Mouse (Mus musculus) frontal cortex, adult 2 months (tissue): ENCODE measurements around the gene Gm4871. TPM values are rescaled to one million over a fixed set of nuclear protein-coding genes. Genes with fewer than 3 reads are reported as not detected.
A peak's percentile ranks its signal among the peaks of the same experiment; 100 is the strongest.
"Not testable (repeated sequence)": the region's sequence is repeated elsewhere in the genome, so short reads cannot be mapped to it uniquely, and the experiment has no call there.

ENCODE experiments used
- DNase-seq, 2 experiments: peaks; one replicate each; pipeline ENCODE4 v3.0.0; 2022; ENCODE audit warnings: low spot score in 1 of 2; ENCODE audit errors: extremely low spot score in 1 of 2
- polyA plus RNA-seq: library from polyadenylated mRNA; depleted of rRNA; stranded (reverse); fragments of >200 nt; gene quantifications from 2 replicates; pipeline ENCODE4 v1.2.3, GENCODE M21; 2012; rRNA removed

Gene Gm4871
- polyA plus RNA-seq = not detected in 2 replicates

- not testable (repeated sequence) for DNase-seq
Measured at GRCm38 (mm10) chr5:145032391-145032790, at the start of gene Gm4871. Gm4871 (minus strand) TSS chr5:145032754.

- no peak for DNase-seq
Measured at GRCm38 (mm10) chr5:145081866-145082613, 49.5 kb upstream of the Gm4871 start.

DNA sequence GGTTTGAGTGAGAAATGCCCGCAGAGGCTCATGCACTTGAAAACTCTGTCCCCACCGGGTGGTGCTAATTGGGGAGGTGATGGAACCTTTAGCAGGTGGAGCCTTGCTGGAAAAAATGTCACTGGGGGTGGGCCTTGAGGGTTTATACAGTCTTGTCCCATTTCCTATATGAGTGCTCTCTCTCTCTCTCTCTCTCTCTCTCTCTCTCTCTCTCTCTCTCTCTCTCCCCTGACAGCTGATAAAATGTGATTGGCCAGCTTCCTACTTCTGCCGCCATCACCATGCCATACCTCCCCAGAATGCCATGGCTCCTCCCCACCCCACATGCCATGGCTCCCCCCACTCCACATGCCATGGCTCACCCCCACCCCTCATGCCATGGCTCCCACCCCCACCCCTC lies 42.5 kb upstream of the Gm4871 start:
- no peak for DNase-seq

DNA sequence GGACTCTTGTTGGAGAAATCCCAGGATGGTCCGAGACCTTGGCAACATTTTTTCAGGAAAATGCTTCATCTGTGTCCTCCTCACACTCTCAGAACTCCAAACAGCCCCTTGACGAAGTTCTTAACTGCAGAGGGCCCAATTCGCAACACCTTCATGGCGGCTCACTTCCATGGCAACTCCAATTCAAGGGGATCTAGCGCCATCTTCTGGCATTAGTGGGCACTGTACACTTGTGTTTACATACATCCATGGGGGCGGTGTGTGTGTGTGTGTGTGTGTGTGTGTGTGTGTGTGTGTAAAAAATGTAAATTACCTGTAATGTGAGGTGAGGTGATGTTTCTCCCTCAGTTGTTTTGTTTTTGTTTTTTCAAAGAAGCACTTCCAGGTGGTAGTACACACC lies 38.8 kb upstream of the Gm4871 start:
- no peak for DNase-seq

GRCm38 (mm10) chr5:145069707-145070106 lies 37.2 kb upstream of the Gm4871 start:
- DNase-seq = peak in 1 of 2 experiments; percentile 90

DNA sequence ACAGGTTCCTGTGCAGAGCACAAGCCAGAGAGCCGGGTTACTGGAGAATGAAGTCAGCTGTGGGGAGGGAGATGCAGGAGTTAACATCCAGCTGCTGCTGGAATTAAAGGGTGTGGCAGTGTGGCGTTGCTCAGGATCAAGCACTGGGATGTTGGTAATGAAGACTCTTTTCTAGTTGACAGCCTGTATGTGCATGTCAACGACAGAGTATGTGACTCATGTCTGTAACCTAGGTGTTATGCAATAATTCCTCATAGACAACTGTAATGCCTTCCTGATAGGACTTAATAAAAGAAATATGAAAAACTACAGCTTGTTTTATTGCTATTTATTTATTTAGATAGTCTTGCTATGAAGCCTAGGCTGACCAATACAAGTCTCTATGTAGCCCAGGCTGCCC lies 36.3 kb upstream of the Gm4871 start:
- no peak for DNase-seq

DNA sequence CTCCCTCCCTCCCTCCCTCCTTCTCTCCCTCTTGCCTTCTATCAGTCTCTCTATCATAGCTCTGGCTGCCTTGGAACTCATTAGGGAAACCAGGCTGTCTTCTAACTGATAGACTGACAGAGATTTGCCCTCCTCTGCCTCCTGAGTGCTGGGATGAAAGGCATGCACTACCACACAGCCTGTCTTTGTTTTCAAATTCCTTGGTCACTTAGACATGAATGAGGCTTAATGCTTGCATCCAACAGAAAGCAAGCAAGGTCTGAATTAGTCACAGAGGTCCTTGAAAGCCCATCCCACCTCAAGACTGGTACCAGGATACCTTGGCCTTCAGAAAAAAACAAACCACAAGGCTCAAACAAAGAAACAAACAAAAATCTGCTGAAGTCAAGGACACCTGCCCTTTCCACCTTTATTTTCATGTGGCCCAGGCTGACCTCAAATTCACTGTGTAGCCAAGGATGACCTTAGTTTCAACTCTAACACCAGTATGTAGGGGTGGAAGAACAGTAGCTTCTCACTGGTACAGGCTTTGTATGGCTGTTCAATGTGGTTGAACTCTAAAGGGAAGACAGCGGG lies 32.3 kb upstream of the Gm4871 start:
- DNase-seq = no peak

GRCm38 (mm10) chr5:145059524-145059923 lies 27.0 kb upstream of the Gm4871 start:
- DNase-seq = no peak

DNA sequence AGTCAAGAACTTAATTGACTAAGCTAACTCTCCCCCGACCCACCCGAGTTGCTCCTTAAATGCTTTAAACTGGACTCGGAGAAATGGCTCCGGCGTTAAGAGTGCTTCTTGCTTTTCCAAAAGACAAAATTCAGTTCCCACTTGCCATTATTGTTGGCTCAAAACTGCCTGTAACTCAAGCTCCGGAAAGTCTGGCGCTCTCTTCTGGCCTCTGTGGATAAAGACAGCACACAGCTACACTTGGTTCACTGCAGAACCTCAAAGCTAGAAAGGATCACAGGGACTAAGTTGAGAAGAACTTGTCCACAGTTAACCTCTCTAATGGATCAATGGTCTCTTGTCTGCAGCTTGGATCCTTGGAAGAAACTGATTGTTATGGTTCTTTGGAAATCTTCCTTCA lies 26.2 kb upstream of the Gm4871 start:
- no peak for DNase-seq

- DNase-seq = no peak
Measured at GRCm38 (mm10) chr5:145057907-145058306, 25.4 kb upstream of the Gm4871 start.

DNA sequence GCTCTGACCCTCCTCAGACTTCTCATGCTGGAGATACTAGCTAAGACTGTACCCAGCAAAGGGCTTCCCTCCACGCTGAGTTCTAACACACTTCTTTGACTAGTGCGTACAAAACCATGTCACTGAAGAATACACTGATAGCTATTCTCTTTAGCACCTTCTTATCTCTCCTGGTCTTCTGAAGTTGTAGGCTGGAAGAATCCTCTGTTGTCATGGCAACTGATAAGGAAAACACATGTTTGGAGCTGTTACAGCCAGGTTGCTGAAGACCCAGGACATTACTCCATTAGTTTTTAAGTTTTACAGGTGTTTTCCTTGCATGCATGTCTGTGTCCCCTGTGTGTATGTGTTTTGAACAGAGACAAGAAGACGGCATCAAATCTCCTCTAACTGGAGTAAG lies 21.6 kb upstream of the Gm4871 start:
- DNase-seq = not testable (repeated sequence)

DNA sequence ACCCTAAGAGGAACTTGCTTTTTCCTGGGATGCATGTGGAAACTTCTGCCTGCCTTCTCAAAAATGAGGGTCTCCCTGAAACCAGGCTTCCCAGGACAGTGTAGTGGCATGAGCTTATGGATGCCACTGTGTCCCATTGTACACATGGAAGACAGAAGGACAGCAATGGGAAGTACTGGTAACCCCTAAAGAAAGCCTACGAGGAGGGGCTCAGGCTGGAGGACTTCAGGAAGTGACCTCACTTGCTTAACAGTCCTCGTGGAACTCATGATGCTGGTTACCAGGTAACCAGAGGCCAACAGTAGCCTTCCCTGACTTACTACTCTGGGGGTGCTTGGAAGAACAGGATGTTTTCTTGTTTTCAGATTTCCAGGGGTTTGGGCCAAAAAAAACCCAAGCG lies 10.1 kb upstream of the Gm4871 start, which contains the start of gene 1700018F24Rik:
Gene 1700018F24Rik, plus strand, starts transcription at position 301 of the 400 bp plus-strand sequence.
- not testable (repeated sequence) for DNase-seq

DNA sequence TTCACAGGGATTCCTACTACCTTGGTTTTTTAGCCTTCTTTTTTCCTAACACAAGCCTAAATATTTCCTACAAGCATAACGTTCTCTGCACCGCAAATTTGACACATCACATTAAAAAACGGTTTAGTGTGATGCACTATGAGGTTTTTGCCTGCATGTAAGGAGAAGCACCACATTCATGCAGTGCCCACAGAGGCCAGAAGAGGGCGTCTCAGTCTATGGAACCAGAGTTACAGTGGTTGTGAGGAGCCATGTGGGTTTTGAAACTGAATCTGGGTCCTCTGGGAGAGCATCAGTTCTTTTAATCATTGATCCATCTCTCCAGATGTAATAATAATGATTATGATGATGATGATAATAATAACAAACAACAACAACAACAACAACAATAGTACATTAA lies 9.1 kb upstream of the Gm4871 start:
- DNase-seq = peak in 1 of 2 experiments; percentile 8

GRCm38 (mm10) chr5:145030476-145030875 lies 2.1 kb downstream of the Gm4871 start:
- DNase-seq = not testable (repeated sequence)

DNA sequence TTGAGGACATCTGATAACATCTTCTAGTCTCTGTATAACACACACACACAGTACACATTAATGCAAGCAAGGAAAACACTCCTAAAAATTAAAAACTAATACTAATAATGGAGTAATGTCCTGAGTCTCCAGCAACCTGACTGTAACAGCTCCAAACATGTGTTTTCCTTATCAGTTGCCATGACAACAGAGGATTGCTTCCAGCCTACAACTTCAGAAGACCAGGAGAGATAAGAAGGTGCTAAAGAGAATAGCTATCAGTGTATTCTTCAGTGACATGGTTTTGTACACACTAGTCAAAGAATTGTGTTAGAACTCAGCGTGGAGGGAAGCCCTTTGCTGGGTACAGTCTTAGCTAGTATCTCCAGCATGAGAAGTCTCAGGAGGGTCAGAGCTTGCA lies 11.8 kb downstream of the Gm4871 start:
- not testable (repeated sequence) for DNase-seq

- DNase-seq = not testable (repeated sequence)
Measured at GRCm38 (mm10) chr5:145020254-145020653, 12.3 kb downstream of the Gm4871 start.

DNA sequence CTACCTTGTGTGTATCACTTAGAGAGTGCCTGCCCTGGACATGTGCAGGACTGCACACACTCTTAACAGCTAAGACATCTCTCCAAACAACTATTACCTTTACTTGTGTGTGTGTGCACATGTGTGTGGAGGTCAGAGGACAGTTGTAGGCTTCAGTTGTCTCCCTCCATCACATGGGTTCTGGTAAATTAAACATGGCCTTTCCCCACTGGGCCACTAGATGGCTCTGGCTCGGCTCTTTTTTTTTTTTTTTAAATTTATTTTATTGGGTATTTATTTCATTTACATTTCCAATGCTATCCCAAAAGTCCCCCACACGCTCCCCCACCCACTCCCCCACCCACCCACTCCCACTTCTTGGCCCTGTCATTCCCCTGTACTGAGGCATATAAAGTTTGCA lies 15.8 kb downstream of the Gm4871 start:
- not testable (repeated sequence) for DNase-seq

DNA sequence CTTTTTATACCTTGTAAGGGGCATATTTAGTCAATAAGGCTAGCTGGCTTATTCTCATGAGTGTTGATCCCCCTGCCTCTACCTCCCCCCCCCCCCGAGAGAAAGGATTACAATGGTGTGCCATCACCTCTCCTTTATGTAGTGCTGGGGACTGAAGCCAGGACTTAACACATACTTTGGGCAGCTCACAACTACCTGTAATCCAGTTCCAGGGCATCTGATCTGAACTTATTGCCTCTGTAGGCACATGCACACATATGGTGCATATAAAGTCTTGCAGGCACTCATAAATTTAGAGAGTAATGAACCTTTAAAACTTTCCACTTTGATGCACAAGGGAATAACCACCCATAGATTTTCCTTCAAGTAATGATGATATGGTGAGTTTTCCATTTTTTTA lies 18.3 kb downstream of the Gm4871 start:
- no peak for DNase-seq

DNA sequence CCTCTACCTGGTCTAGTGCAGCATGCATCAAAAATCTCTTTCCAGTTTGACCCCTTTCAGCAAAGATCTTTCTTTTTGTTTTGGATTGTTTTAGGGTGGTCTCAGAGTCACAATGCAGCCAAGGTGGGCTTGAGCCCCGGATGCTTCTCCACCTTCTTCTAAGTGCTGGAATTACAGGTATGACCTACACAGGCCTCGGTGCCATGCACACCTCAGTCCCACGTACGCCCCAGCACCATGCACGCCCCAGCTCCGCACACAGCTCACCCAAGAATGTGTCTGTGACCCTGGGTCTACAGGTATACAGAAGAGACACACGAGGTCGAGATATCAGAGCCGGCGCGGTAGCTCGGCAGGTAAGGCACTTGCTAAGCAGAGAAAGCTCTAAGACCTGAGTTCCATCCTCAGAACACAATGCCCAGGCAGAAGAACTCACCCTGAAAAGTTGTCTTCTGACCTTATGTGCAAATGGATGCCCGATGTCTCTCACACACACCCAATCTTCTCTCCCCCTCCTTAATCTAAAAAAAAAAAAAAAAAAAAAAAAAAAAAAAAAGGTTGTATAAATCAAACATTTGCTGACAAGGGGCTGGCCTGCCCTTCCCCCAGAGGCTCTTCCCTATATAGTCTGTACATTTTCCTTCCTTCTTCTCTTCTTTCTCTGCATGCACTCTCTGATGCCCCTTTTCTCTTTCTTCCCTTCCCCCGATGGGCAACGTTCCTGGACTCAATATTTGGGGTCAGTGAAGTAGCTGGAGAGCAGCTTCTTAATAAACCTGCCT lies 23.5 kb downstream of the Gm4871 start:
- no peak for DNase-seq

- DNase-seq = no peak
Measured at GRCm38 (mm10) chr5:145005596-145005995, 27.0 kb downstream of the Gm4871 start.

DNA sequence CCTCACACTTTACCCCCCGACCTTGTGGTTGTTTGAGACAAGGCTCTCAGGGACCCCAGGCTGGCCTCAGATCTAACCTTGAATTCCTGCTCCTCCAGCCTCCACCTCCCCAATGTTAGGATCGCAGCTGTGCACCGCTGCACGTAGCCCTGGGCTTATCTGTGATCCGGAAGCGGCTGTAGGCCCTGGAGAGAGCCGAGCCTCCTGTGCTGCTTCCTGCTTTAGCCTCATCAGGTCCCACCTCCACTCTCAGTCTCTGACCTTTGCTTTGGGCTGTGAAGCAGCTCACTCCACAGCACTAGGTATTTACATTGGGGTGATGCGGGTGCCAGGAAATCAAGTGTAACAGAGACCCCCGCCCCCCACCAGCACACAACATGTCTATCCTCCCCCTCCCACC lies 28.1 kb downstream of the Gm4871 start:
- DNase-seq = no peak
